Mouse (Mus musculus) midbrain, postnatal 0 days (tissue): ENCODE measurements around the gene Olfml2b. TPM values are rescaled to one million over a fixed set of nuclear protein-coding genes. Genes with fewer than 3 reads are reported as not detected.

Experiments
- ATAC-seq: fragments of 200-750 bp; cut with Nextera tagmentation; 2 replicates; pipeline ENCODE4 v1.8.0; 2017; ENCODE audit warnings: moderate number of reproducible peaks, mild to moderate bottlenecking, moderate TSS enrichment, moderate library complexity; ENCODE audit not compliant: low FRiP score
- DNase-seq: peaks from one replicate; pipeline ENCODE4 v3.0.0-alpha.2; 2015; ENCODE audit warnings: low spot score
- H3K27ac ChIP-seq: fragments of 300-500 bp; sonication (generic); 2 replicates; pipeline ENCODE4 v1.5.1; 2014; ENCODE audit warnings: low read depth, mild to moderate bottlenecking, low read length, mixed read lengths
- H3K27me3 ChIP-seq: fragments of 300-500 bp; sonication (generic); 2 replicates; pipeline ENCODE4 v1.6.1; 2014; ENCODE audit warnings: low read length, control low read depth, mixed read lengths; ENCODE audit not compliant: insufficient read depth
- H3K36me3 ChIP-seq: fragments of 300-500 bp; sonication (generic); 2 replicates; pipeline ENCODE4 v1.6.1; 2014; ENCODE audit warnings: low read length, control low read depth, mixed read lengths; ENCODE audit not compliant: insufficient read depth
- H3K4me1 ChIP-seq: fragments of 300-500 bp; sonication (generic); 2 replicates; pipeline ENCODE4 v1.6.1; 2014; ENCODE audit warnings: mild to moderate bottlenecking, control low read depth, antibody characterized with exemption, low read length, mixed read lengths; ENCODE audit not compliant: insufficient read depth
- H3K4me2 ChIP-seq: fragments of 300-500 bp; sonication (generic); 2 replicates; pipeline ENCODE4 v1.6.1; 2014; ENCODE audit warnings: low read depth, mild to moderate bottlenecking, low read length, mixed read lengths; ENCODE audit not compliant: poor library complexity, severe bottlenecking
- H3K4me3 ChIP-seq: fragments of 300-500 bp; sonication (generic); 2 replicates; pipeline ENCODE4 v1.5.1; 2014; ENCODE audit warnings: low read depth, mild to moderate bottlenecking, low read length, moderate library complexity
- H3K9ac ChIP-seq: fragments of 300-500 bp; sonication (generic); replicated peaks from 2 replicates; pipeline ENCODE4 v1.6.1; 2014; ENCODE audit warnings: mild to moderate bottlenecking, low read length, moderate library complexity, mixed read lengths; ENCODE audit not compliant: poor library complexity, severe bottlenecking
- H3K9me3 ChIP-seq: fragments of 300-500 bp; sonication (generic); 2 replicates; pipeline ENCODE4 v1.6.1; 2016; ENCODE audit warnings: low read length, control low read depth
- CTCF ChIP-seq: IDR thresholded peaks from 2 replicates; pipeline ENCODE4 v1.5.1; 2016; ENCODE audit warnings: antibody characterized with exemption, mild to moderate bottlenecking
- WGBS: fragments of 180-500 bp; shearing (Covaris S2); extraction: QIAGEN DNeasy Blood & Tissue Kit; methylation state at CpG from one replicate; pipeline ENCODE4 v1.1.7; 2014; 5-methylcytosine and 5-hydroxymethylcytosine counted together
- polyA plus RNA-seq: library from polyadenylated mRNA; unstranded; fragments of >200 nt; fragmentation: Nextera tagmentation; extraction: Ambion mirVana; gene quantifications from 2 replicates; pipeline ENCODE4 v1.2.1, GENCODE M21; 2015
- total RNA-seq: library from RNA; depleted of rRNA; stranded (reverse); fragments of >200 nt; gene quantifications from 2 replicates; pipeline ENCODE4 v1.2.3, GENCODE M21; 2014; rRNA removed

The Olfml2b gene
- total and polyA plus RNA-seq, 2 experiments from 2014 or later = 3.5 to 5.9 TPM

GRCm38 (mm10) chr1:170718133-170718810 lies 73.9 kb downstream of the Olfml2b start:
- Histone ChIP-seq H3K36me3 (no peaks in the 10 kb centered on the region), H3K4me2 (no peak overlapping the region), H3K27me3 (no peaks in the 10 kb centered on the region), H3K4me3 (no peak overlapping the region), H3K27ac (no peak overlapping the region), H3K4me1 (no peaks in the 10 kb centered on the region), H3K9me3 (no peaks in the 10 kb centered on the region), H3K9ac (no peak overlapping the region)
- TF ChIP-seq CTCF = no peak
- no peak for ATAC-seq
- WGBS = 66% methylated on average over 8 of the region's 8 CpGs
- DNase-seq = no peak

- no peak overlapping the region for H3K27ac ChIP-seq
- ATAC-seq (no peak), DNase-seq (no peak)
- no peak overlapping the region for H3K4me2 ChIP-seq
- no peaks in the 10 kb centered on the region for H3K36me3 ChIP-seq
- no peak for TF ChIP-seq CTCF
- no peaks in the 10 kb centered on the region for H3K4me1 ChIP-seq
- H3K9ac ChIP-seq = no peak overlapping the region
- H3K27me3 ChIP-seq = no peaks in the 10 kb centered on the region
- 87% methylated on average over 5 of the region's 5 CpGs for WGBS
- H3K9me3 ChIP-seq = no peaks in the 10 kb centered on the region
- no peak overlapping the region for H3K4me3 ChIP-seq
Measured at GRCm38 (mm10) chr1:170721560-170721959, 77.2 kb downstream of the Olfml2b start.

- H3K36me3 ChIP-seq = no peaks in the 10 kb centered on the region
- H3K9me3 ChIP-seq = no peaks in the 10 kb centered on the region
- no peak overlapping the region for H3K9ac ChIP-seq
- TF ChIP-seq CTCF = no peak
- DNase-seq (no peak), ATAC-seq (no peak)
- WGBS = 59% methylated on average over 6 of the region's 6 CpGs
- no peaks in the 10 kb centered on the region for H3K27me3 ChIP-seq
- H3K4me3 ChIP-seq = no peak overlapping the region
- H3K4me2 ChIP-seq = no peak overlapping the region
- H3K4me1 ChIP-seq = no peaks in the 10 kb centered on the region
- H3K27ac ChIP-seq = no peak overlapping the region
Measured at GRCm38 (mm10) chr1:170728524-170728923, 84.2 kb downstream of the Olfml2b start.

DNA sequence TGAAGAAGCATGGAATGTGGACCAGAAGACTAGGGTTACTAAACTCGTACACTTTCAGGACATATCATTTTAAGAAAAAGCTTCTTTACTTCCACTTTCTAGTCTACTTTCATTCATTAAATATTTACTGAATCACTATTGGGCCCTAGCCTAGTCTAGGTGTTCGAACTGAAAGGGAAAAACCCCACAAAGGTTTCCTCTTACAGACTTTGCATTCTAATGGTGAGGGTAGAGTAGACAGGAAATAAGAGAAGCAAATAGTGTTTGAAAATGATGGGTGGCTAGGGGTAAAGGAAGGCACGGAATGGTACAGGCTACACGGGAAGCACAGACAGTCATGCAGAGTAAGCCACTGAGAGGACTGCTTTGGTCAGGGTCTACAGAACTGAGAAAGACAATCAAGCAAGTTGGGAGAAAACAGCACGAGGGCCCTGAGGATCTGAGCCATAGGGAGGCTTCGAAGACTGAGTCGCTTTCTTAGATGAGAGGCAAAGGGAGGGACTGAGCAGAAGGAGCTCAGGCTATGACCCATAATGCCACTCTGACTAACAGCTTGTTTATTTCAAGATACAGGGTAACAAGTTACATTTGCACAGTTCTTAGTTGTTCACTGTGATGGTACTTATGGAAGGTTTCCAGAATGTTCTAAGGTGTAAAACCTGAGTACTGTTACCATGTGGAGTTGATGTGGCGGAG lies 85.1 kb downstream of the Olfml2b start:
- WGBS = 87% methylated on average over 8 of the region's 8 CpGs
- Histone ChIP-seq H3K36me3 (no peaks in the 10 kb centered on the region), H3K9me3 (no peaks in the 10 kb centered on the region), H3K4me1 (no peaks in the 10 kb centered on the region), H3K27me3 (no peaks in the 10 kb centered on the region), H3K9ac (no peak overlapping the region), H3K4me3 (no peak overlapping the region), H3K4me2 (no peak overlapping the region), H3K27ac (no peak overlapping the region)
- ATAC-seq = no peak
- no peak for TF ChIP-seq CTCF
- DNase-seq = no peak

DNA sequence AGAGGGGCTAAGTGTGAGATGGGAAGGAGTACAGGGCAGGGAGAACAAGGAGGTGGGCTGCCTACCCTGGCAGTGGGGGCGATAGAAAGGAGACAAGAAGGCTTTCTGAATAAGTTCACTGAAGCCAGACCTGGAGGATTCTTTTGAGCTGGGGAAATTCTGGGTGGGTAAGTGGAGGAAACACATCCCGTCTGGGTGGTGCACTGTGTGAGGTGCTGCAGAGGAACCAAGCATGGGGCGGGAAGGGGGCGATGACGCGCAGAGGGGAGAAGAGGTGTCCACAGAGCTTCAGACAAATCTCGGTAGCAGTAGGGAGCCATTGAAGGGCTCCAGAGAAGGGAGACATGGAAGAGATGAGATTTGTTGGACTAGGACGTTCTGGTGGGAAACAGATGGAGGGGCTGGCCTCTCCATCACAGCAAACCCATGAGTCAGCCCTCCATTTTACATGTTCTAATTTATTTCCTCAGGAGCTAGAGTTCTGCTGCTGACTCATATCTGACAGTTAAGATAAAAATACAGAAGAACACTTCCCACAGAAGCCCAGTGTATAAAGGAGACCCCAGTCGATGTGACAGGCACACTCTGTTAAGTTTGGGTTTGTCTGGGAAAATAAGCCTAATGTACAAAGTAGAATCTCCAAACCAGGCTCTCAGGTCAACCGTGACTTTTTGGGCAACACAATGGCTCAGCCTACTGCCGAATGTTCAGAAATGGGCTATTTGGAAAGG lies 87.7 kb downstream of the Olfml2b start:
- Histone ChIP-seq H3K4me3 (no peak overlapping the region), H3K36me3 (no peaks in the 10 kb centered on the region), H3K4me1 (no peaks in the 10 kb centered on the region), H3K4me2 (no peak overlapping the region), H3K27me3 (no peaks in the 10 kb centered on the region), H3K9me3 (no peaks in the 10 kb centered on the region), H3K9ac (no peak overlapping the region), H3K27ac (no peak overlapping the region)
- WGBS = 86% methylated on average over 11 of the region's 11 CpGs
- DNase-seq = no peak
- no peak for ATAC-seq
- TF ChIP-seq CTCF = no peak

Other genes starting within 250 kb of the Olfml2b start
- 8.8 and 24.0 TPM in 2 replicates for gene Nos1ap, start 54.7 kb upstream of the Olfml2b start, total RNA-seq
- gene Nos1ap, start 54.7 kb upstream of the Olfml2b start, polyA plus RNA-seq = 12.3 and 18.4 TPM in 2 replicates
- gene Atf6, start 223.2 kb downstream of the Olfml2b start, total RNA-seq = 17.4 and 21.0 TPM in 2 replicates
- 5.4 and 5.5 TPM in 2 replicates for gene Atf6, start 223.2 kb downstream of the Olfml2b start, polyA plus RNA-seq
- 1.6 and 1.9 TPM in 2 replicates for gene Gm26620, start 240.5 kb downstream of the Olfml2b start, total RNA-seq
- 0.77 and 1.2 TPM in 2 replicates for gene Gm26620, start 240.5 kb downstream of the Olfml2b start, polyA plus RNA-seq
- 43.3 and 44.1 TPM in 2 replicates for gene Dusp12, start 241.0 kb downstream of the Olfml2b start, total RNA-seq
- gene Dusp12, start 241.0 kb downstream of the Olfml2b start, polyA plus RNA-seq = 38.0 and 39.6 TPM in 2 replicates